Mouse (Mus musculus): Measurements from ENCODE around the gene Gzmm.

Gene Gzmm

DNA sequence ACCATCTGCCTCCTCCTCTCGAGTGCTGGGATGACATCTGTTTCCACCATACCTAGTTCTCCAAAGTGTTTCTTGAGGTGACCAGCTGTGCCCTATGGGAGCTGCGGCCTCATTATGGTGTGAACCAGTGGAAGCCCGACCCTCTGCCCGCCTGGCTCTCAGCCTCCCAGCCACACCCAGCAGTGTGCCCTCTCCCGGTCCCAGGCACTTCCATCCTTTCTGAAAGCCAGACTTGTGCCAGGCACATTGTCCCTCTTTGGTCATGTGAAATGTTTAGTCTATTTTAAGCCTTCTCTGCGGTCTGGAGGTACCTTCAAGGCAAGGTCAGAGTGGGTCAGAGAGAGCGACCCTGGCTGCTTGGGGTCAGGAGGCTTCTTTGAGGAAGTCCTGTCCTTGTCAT is 34.9 kb downstream of the Gzmm start:
- DNase-seq (ENCODE audit: low read depth, low spot score), result no peak

GRCm38 (mm10) chr10:79726090-79726489 is 37.3 kb downstream of the Gzmm start:
- peak; percentile 51 for DNase-seq (ENCODE audit: low read depth, low spot score)

- no peak for DNase-seq (ENCODE audit: low read depth, low spot score)
These were observed 39.8 kb downstream of the Gzmm start for GRCm38 (mm10) chr10:79728323-79729249.

- DNase-seq (ENCODE audit: low read depth, low spot score), result no peak
These were observed 40.6 kb downstream of the Gzmm start for GRCm38 (mm10) chr10:79729357-79729965.

DNA sequence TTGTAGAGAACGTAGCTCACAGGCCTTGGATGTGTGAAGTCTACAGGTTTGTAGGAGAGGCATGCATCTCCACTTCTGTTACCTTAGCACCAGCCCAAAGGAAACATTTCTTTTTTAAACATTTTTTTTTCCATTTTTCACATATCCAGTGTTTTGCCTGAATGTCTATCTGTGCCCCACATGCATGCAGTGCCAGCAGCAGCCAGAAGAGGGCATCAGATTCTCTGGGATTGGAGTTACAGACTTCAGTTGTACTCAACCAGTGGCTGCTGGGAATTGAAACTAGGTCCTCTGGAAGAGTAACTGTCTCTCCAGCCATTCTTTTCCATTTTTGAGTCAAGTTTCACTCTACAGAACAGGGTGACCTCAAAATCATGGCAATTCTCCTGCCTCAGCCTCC is 43.7 kb downstream of the Gzmm start:
- no peak for DNase-seq (ENCODE audit: low read depth, low spot score)

DNA sequence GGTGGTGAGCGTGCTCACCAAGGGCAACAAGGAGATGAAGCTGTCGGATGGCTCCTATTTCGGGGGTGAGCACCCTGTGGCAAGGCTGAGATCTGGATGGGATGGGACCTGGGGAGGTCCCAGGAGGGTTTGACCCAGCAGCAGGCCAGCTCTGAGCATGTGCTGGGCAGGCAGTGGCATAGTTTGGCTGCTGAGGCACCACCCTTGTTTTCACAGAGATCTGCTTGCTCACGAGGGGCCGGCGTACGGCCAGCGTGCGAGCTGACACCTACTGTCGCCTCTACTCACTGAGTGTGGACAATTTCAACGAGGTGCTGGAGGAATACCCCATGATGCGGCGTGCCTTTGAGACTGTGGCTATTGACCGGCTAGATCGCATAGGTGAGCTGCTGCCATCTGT is 45.0 kb downstream of the Gzmm start:
- no peak for DNase-seq (ENCODE audit: low read depth, low spot score)

DNA sequence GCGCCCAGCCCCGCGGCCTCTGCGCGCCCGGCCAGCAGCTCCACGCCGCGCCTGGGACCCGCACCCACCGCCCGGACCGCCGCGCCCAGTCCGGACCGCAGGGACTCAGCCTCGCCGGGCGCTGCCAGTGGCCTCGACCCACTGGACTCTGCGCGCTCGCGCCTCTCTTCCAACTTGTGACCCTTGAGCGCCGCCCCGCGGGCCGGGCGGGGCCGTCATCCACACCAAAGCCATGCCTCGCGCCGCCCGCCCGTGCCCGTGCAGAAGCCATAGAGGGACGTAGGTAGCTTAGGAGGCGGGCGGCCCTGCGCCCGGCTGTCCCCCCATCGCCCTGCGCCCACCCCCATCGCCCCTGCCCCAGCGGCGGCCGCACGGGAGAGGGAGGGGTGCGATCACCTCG is 46.5 kb downstream of the Gzmm start:
- no peak for DNase-seq (ENCODE audit: low read depth, low spot score)

- no peak for DNase-seq (ENCODE audit: low read depth, low spot score)
These were observed 47.9 kb downstream of the Gzmm start for GRCm38 (mm10) chr10:79736706-79737105.

- DNase-seq (ENCODE audit: low read depth, low spot score), result no peak
These were observed 49.4 kb downstream of the Gzmm start for GRCm38 (mm10) chr10:79738259-79738658.

GRCm38 (mm10) chr10:79739234-79739633 is 50.4 kb downstream of the Gzmm start:
- DNase-seq (ENCODE audit: low read depth, low spot score), result no peak

GRCm38 (mm10) chr10:79740863-79741262 is 52.0 kb downstream of the Gzmm start:
- DNase-seq (ENCODE audit: low read depth, low spot score), result no peak

DNA sequence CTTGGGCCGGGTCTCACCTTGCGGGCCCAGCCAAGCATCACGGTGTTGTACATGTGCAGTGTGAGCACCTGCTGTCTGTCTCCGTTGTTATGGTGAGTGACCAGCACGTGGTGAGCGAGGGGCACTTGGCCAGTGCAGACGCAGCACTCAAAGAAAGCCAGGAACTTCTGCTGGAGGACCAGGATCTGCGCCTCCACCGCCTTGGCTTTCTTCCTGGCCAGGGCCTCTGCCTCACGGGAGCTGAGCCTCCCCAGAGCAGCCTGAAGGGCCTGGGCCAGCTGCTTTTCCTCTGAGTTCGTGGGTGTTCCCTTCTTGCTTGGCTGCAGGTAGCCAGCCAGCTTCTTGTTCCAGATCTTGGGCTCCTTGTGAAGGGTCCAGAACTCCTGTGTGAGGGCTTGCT is 54.3 kb downstream of the Gzmm start:
- no peak for DNase-seq (ENCODE audit: low read depth, low spot score)

DNA sequence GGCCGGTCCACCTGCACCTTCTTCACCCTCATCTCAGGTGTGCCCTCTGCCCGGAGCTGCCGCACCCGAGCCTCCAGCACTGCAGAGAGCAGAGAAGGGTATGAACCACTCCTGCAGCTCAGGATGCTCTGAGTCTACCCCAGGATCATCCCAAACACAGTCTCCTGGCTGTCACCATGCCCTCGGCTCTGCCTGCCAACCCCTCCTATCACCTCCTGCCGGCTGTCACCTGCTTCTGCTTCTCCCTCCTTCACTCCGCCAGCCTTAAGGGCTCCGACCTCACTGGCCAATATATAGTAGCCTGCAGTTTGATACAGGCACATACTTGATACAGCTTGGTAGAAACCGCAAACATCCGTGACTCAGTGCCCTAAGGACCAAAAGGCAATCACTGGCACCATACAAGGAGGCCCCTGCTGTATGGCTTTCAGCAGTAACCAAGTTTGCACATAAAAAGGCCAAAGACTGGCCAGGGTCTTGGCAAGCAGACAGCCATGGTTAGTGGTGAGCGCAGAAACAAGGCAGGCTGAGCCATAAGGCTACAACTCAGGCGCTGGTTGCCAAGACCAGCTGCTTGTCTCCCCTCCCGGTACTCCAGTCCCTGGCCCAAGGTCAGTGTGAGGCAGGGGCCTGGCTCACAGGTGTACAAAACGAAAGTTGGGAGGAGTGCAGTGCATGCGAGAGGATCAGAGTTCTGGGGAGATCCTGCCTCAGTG is 55.0 kb downstream of the Gzmm start:
- no peak for DNase-seq (ENCODE audit: low read depth, low spot score)

All from CD4-positive helper T cell, adult 2 months (primary cell).